Mouse (Mus musculus) cortical plate, adult 2 months (tissue): Measurements from ENCODE around the gene St6galnac1.

Experiments used
- CTCF ChIP-seq: fragments of 200-500 bp; IDR thresholded peaks from 2 replicates; pipeline ENCODE4 v1.5.1; 2011; ENCODE audit warnings: mild to moderate bottlenecking, control low read depth, low read length; ENCODE audit not compliant: insufficient read depth; ENCODE audit errors: extremely low read depth
- POLR2A ChIP-seq: fragments of 200-500 bp; IDR thresholded peaks from 2 replicates; pipeline ENCODE4 v1.6.1; 2011; ENCODE audit warnings: mild to moderate bottlenecking, low read length, control low read depth; ENCODE audit not compliant: insufficient read depth; ENCODE audit errors: extremely low read depth

- TF ChIP-seq POLR2A (no peak), CTCF (no peak)
These were observed 42.8 kb downstream of the St6galnac1 start for GRCm38 (mm10) chr11:116732536-116732935.
